Mouse (Mus musculus) CD4-positive, CD25-positive, alpha-beta regulatory T cell (primary cell): ENCODE results near the gene Rbm8a. TPM values are rescaled to one million over a fixed set of nuclear protein-coding genes. Genes with fewer than 3 reads are reported as not detected.

Experiments
- polyA plus RNA-seq: library from polyadenylated mRNA; unstranded; fragments of 100-300 nt; shearing (Covaris generic); gene quantifications from one replicate; pipeline ENCODE4 v1.2.1, GENCODE M21; 2017

Rbm8a gene
- polyA plus RNA-seq = 166 TPM

GRCm38 (mm10) chr3:96629729-96630600 lies at the start of gene Rbm8a:
TSS of gene Rbm8a (plus strand) at chr3:96629933.

GRCm38 (mm10) chr3:96593790-96594560 lies 35.8 kb upstream of the Rbm8a start, which contains the start of gene Polr3gl:
TSS of gene Polr3gl (minus strand) at chr3:96594181.

GRCm38 (mm10) chr3:96596228-96596707 lies 33.5 kb upstream of the Rbm8a start, which contains the start of gene Ankrd34a:
TSS of gene Ankrd34a (plus strand) at chr3:96596636.

GRCm38 (mm10) chr3:96600639-96601250 lies 29.0 kb upstream of the Rbm8a start, which contains the start of gene Lix1l:
TSS of gene Lix1l (plus strand) at chr3:96601149.

GRCm38 (mm10) chr3:96634928-96635879 lies 5.5 kb downstream of the Rbm8a start, which contains the start of the genes Pex11b and Gm42957:
TSS of gene Pex11b (plus strand) at chr3:96635376.
TSS of gene Gm42957 (plus strand) at chr3:96635474.

GRCm38 (mm10) chr3:96645018-96645649 lies 15.4 kb downstream of the Rbm8a start, which contains the start of gene Itga10:
TSS of gene Itga10 (plus strand) at chr3:96645584.

GRCm38 (mm10) chr3:96669727-96670468 lies 40.2 kb downstream of the Rbm8a start, which contains the start of gene Ankrd35:
TSS of gene Ankrd35 (plus strand) at chr3:96670131.

Other genes starting within 250 kb of the Rbm8a start
- gene BC107364, start 177.6 kb upstream of the Rbm8a start, polyA plus RNA-seq = not detected
- not detected for gene Hfe2, start 104.8 kb upstream of the Rbm8a start, polyA plus RNA-seq
- 718 TPM for gene Txnip, start 72.0 kb upstream of the Rbm8a start, polyA plus RNA-seq
- 0.93 TPM for gene Gm16253, start 52.9 kb upstream of the Rbm8a start, polyA plus RNA-seq
- gene Polr3gl, start 35.8 kb upstream of the Rbm8a start, polyA plus RNA-seq = 22.0 TPM
- 0.07 TPM for gene Ankrd34a, start 33.3 kb upstream of the Rbm8a start, polyA plus RNA-seq
- 0.29 TPM for gene Lix1l, start 28.8 kb upstream of the Rbm8a start, polyA plus RNA-seq
- gene Pex11b, start 5.4 kb downstream of the Rbm8a start, polyA plus RNA-seq = 49.6 TPM
- gene Gm42957, start 5.5 kb downstream of the Rbm8a start, polyA plus RNA-seq = 0.24 TPM
- 0.16 TPM for gene Itga10, start 15.7 kb downstream of the Rbm8a start, polyA plus RNA-seq
- not detected for gene Ankrd35, start 40.2 kb downstream of the Rbm8a start, polyA plus RNA-seq
- gene Pias3, start 66.5 kb downstream of the Rbm8a start, polyA plus RNA-seq = 25.1 TPM
- 0.50 TPM for gene Nudt17, start 78.6 kb downstream of the Rbm8a start, polyA plus RNA-seq
- 72.2 TPM for gene Polr3c, start 97.7 kb downstream of the Rbm8a start, polyA plus RNA-seq
- 120 TPM for gene Rnf115, start 97.7 kb downstream of the Rbm8a start, polyA plus RNA-seq
- not detected for gene Pdzk1, start 199.4 kb downstream of the Rbm8a start, polyA plus RNA-seq
- gene Cd160, start 199.4 kb downstream of the Rbm8a start, polyA plus RNA-seq = 22.4 TPM